Mouse (Mus musculus): ENCODE data around the gene Slc4a5. TPM values are rescaled to one million over a fixed set of nuclear protein-coding genes. Genes with fewer than 3 reads are reported as not detected.

Gene Slc4a5
- total RNA-seq, 4 experiments from 2014 or later = 0.44 to 2.0 (median 0.79) TPM

- no peak for DNase-seq (ENCODE audit: low spot score in 2 of 2)
Observed at GRCm38 (mm10) chr6:83350172-83350571, 130.5 kb downstream of the Slc4a5 start.

DNA sequence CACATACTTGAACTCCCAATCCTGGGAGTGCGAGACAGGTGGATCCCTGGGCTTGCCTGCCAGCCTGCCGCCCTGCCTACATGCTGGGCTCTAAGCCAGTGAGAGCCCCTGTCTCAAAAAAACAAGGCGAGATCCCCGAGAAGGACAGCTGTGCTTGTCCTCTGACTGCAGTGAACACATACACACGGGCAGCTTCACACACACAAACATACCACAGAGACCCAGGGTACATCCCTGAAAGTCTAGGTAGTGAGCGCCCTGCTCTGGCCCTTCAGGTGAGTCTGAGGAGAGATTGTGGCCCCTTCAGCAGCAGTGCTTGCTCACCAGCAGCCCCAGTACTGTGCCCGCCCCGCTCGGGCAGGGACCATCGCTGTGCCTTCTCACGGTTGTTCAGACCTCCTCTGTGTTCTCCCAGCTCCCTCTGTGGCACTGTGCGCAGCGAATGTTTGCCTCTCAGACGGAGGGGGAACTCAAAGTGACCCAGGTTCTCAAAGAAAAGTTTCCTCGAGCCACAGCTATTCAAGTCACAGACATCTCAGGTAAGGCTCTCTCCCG is 131.3 kb downstream of the Slc4a5 start:
- no peak for DNase-seq (ENCODE audit: low spot score in 2 of 2)

DNA sequence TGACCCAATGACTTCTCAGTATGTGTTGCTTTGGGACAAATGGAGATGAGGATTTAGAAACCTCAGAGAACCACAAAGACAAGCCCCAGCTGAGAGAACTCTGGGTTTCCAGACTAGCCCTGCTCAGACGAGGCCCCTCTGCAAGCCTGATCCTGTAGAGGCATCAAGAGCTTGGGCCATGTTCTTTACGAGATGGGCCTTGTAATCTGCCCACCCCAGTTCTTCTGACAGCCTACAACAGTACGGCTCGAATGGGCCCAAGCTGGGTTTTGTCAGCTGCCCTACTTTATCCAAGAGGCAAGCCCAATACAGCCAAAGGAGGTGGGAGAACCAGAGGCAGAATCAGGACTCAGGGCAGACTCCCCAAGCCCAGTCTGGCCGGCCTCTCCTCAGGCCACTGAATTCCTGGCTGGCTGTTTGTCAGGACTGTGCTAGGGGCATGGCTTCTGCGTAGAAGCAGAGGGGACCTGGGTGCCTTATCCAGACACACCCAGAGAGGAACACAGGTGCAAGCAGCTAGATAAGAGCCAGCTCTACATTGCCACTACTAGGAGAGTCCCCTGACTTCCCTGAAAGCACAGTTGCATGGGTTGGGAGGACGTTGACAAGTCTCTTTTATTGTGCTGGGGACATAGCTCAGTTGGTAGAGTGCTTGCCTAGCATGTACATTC is 132.0 kb downstream of the Slc4a5 start:
- DNase-seq (ENCODE audit: low spot score in 2 of 2) = no peak

GRCm38 (mm10) chr6:83352666-83353410 is 133.2 kb downstream of the Slc4a5 start:
- no peak for DNase-seq (ENCODE audit: low spot score in 2 of 2)

Other genes starting within 250 kb of the Slc4a5 start
- 1 to 10 TPM; 2.1 to 3.7 (median 2.9) TPM for gene Dok1, start 186.4 kb upstream of the Slc4a5 start, total RNA-seq (2022)
- 1 to 10 TPM; 2.0 to 4.3 (median 3.0) TPM for gene Loxl3, start 185.7 kb upstream of the Slc4a5 start, total RNA-seq (2022)
- gene Aup1, start 165.3 kb upstream of the Slc4a5 start, total RNA-seq (2022) = 100 to 1,000 TPM in 3 of 4 experiments, 10 to 100 TPM in 1; 98.7 to 123 (median 111) TPM
- gene Htra2, start 164.6 kb upstream of the Slc4a5 start, total RNA-seq (2022) = 10 to 100 TPM; 47.7 to 53.7 (median 50.4) TPM
- gene Dqx1, start 162.0 kb upstream of the Slc4a5 start, total RNA-seq (2022) = 1 to 10 TPM in 2 of 4 experiments, under 1 TPM in 2; 0.67 to 1.5 (median 1.1) TPM
- not detected for gene Tlx2, start 149.5 kb upstream of the Slc4a5 start, total RNA-seq (2022)
- 10 to 100 TPM; 26.2 to 31.0 (median 27.2) TPM for gene Pcgf1, start 142.0 kb upstream of the Slc4a5 start, total RNA-seq (2022)
- gene Lbx2, start 133.5 kb upstream of the Slc4a5 start, total RNA-seq (2022) = under 1 TPM in 1 of 4 experiments, not detected in 3; 0.77 TPM
- gene Ccdc142, start 118.2 kb upstream of the Slc4a5 start, total RNA-seq (2022) = 10 to 100 TPM in 1 of 4 experiments, 1 to 10 TPM in 3; 6.5 to 10.1 (median 8.7) TPM
- gene Gm42688, start 118.2 kb upstream of the Slc4a5 start, total RNA-seq (2022) = 1 to 10 TPM; 5.8 to 8.1 (median 6.4) TPM
- 10 to 100 TPM; 51.1 to 63.3 (median 54.2) TPM for gene Mrpl53, start 110.8 kb upstream of the Slc4a5 start, total RNA-seq (2022)
- 10 to 100 TPM; 27.4 to 32.3 (median 31.3) TPM for gene Mogs, start 104.3 kb upstream of the Slc4a5 start, total RNA-seq (2022)
- gene Wbp1, start 98.3 kb upstream of the Slc4a5 start, total RNA-seq (2022) = 10 to 100 TPM; 36.5 to 47.4 (median 39.6) TPM
- 10 to 100 TPM; 22.0 to 26.8 (median 25.4) TPM for gene Ino80b, start 94.4 kb upstream of the Slc4a5 start, total RNA-seq (2022)
- 100 to 1,000 TPM in 1 of 4 experiments, 10 to 100 TPM in 3; 91.4 to 114 (median 92.8) TPM for gene Rtkn, start 84.4 kb upstream of the Slc4a5 start, total RNA-seq (2022)
- 10 to 100 TPM; 31.8 to 39.1 (median 34.5) TPM for gene Wdr54, start 63.4 kb upstream of the Slc4a5 start, total RNA-seq (2022)
- gene 1700003E16Rik, start 63.4 kb upstream of the Slc4a5 start, total RNA-seq (2022) = 10 to 100 TPM; 26.4 to 29.4 (median 28.3) TPM
- 100 to 1,000 TPM; 347 to 364 (median 356) TPM for gene Dctn1, start 53.9 kb upstream of the Slc4a5 start, total RNA-seq (2022)
- 1 to 10 TPM; 5.3 to 8.7 (median 7.0) TPM for gene Mthfd2, start 106.1 kb downstream of the Slc4a5 start, total RNA-seq (2022)
- gene Mob1a, start 106.2 kb downstream of the Slc4a5 start, total RNA-seq (2022) = 10 to 100 TPM; 16.8 to 22.9 (median 17.5) TPM
- 10 to 100 TPM; 34.5 to 61.7 (median 53.5) TPM for gene Bola3, start 129.3 kb downstream of the Slc4a5 start, total RNA-seq (2022)
- gene Tet3, start 239.3 kb downstream of the Slc4a5 start, total RNA-seq (2022) = 10 to 100 TPM; 54.7 to 62.8 (median 59.4) TPM